Mouse (Mus musculus) neural tube, embryonic 14.5 days (tissue): Measurements from ENCODE around the gene Gm20441. TPM values are rescaled to one million over a fixed set of nuclear protein-coding genes. Genes with fewer than 3 reads are reported as not detected.
"Not testable (repeated sequence)": the region's sequence is repeated elsewhere in the genome, so short reads cannot be mapped to it uniquely, and the experiment has no call there.

Experiments
- ATAC-seq: fragments of 200-750 bp; cut with Nextera tagmentation; 2 replicates; pipeline ENCODE4 v1.8.0; 2017; ENCODE audit warnings: low read depth, mild to moderate bottlenecking, moderate TSS enrichment, moderate library complexity
- H3K27ac ChIP-seq: fragments of 300-500 bp; sonication (generic); 2 replicates; pipeline ENCODE4 v1.5.1; 2014; ENCODE audit warnings: low read depth, mild to moderate bottlenecking, control low read depth, low read length, moderate library complexity, mixed read lengths
- H3K27me3 ChIP-seq: fragments of 300-500 bp; sonication (generic); 2 replicates; pipeline ENCODE4 v1.6.1; 2014; ENCODE audit warnings: low read length; ENCODE audit not compliant: control insufficient read depth, insufficient read depth
- H3K36me3 ChIP-seq: fragments of 300-500 bp; sonication (generic); 2 replicates; pipeline ENCODE4 v1.6.1; 2014; ENCODE audit warnings: low read length, mixed read lengths; ENCODE audit not compliant: control insufficient read depth, insufficient read depth
- H3K4me1 ChIP-seq: fragments of 300-500 bp; sonication (generic); 2 replicates; pipeline ENCODE4 v1.6.1; 2014; ENCODE audit warnings: low read length; ENCODE audit not compliant: control insufficient read depth, insufficient read depth
- H3K4me2 ChIP-seq: fragments of 300-500 bp; sonication (generic); 2 replicates; pipeline ENCODE4 v1.6.1; 2014; ENCODE audit warnings: mild to moderate bottlenecking, low read depth, low read length, control low read depth
- H3K4me3 ChIP-seq: fragments of 300-500 bp; sonication (generic); 2 replicates; pipeline ENCODE4 v1.5.1; 2014; ENCODE audit warnings: low read depth, low read length, control low read depth, mixed read lengths
- H3K9ac ChIP-seq: fragments of 300-500 bp; sonication (generic); replicated peaks from 2 replicates; pipeline ENCODE4 v1.6.1; 2014; ENCODE audit warnings: low read depth, mild to moderate bottlenecking, control low read depth, low read length, mixed read lengths
- H3K9me3 ChIP-seq: fragments of 300-500 bp; sonication (generic); 2 replicates; pipeline ENCODE4 v1.6.1; 2016; ENCODE audit warnings: low read length; ENCODE audit not compliant: control insufficient read depth
- WGBS: fragments of 180-500 bp; shearing (Covaris S2); extraction: QIAGEN DNeasy Blood & Tissue Kit; methylation state at CpG from one replicate; pipeline ENCODE4 v1.1.7; 2014; 5-methylcytosine and 5-hydroxymethylcytosine counted together
- polyA plus RNA-seq: library from polyadenylated mRNA; unstranded; fragments of >200 nt; fragmentation: Nextera tagmentation; extraction: Ambion mirVana; gene quantifications from 2 replicates; pipeline ENCODE4 v1.2.1, GENCODE M21; 2014

The Gm20441 gene
- polyA plus RNA-seq, 1 experiment from 2014 or later = not detected

GRCm38 (mm10) chr10:75772795-75773664, 7.7 kb downstream of the Gm20441 start, which contains the start of gene Ddt:
Gene Ddt, minus strand, starts transcription at chr10:75773414.
- Histone ChIP-seq H3K9me3 (no peaks in the 10 kb centered on the region), H3K27ac (no peak within 1 kb of the TSS), H3K4me2 (peak within 1 kb of the TSS; percentile 99), H3K9ac (peak within 1 kb of the TSS; percentile 56), H3K4me1 (0 out of 2 replicates have a peak, but pooled peaks cover 6% of the 10 kb centered on the region), H3K27me3 (no peaks in the 10 kb centered on the region), H3K36me3 (no peaks in the 10 kb centered on the region), H3K4me3 (peak within 1 kb of the TSS; percentile 44)
- WGBS = 0% methylated on average over 47 of the region's 47 CpGs
- ATAC-seq = peak; percentile 97

GRCm38 (mm10) chr10:75767756-75768155, 13.0 kb downstream of the Gm20441 start:
- not testable (repeated sequence) for H3K27me3 ChIP-seq, H3K27ac ChIP-seq, H3K36me3 ChIP-seq, H3K9ac ChIP-seq, H3K4me3 ChIP-seq, H3K4me2 ChIP-seq, H3K9me3 ChIP-seq, ATAC-seq
- 47% methylated on average over 5 of the region's 5 CpGs for WGBS
- H3K4me1 ChIP-seq = peaks cover 11% of the 10 kb centered on the region

- Histone ChIP-seq H3K27me3 (no peaks in the 10 kb centered on the region), H3K27ac (no peak overlapping the region), H3K36me3 (no peaks in the 10 kb centered on the region), H3K4me3 (no peak overlapping the region), H3K9ac (no peak overlapping the region), H3K9me3 (no peaks in the 10 kb centered on the region), H3K4me2 (no peak overlapping the region), H3K4me1 (peaks cover 9% of the 10 kb centered on the region)
- WGBS = 90% methylated on average over 6 of the region's 6 CpGs
- ATAC-seq = no peak
Measured at GRCm38 (mm10) chr10:75766856-75767255, 13.9 kb downstream of the Gm20441 start.

DNA sequence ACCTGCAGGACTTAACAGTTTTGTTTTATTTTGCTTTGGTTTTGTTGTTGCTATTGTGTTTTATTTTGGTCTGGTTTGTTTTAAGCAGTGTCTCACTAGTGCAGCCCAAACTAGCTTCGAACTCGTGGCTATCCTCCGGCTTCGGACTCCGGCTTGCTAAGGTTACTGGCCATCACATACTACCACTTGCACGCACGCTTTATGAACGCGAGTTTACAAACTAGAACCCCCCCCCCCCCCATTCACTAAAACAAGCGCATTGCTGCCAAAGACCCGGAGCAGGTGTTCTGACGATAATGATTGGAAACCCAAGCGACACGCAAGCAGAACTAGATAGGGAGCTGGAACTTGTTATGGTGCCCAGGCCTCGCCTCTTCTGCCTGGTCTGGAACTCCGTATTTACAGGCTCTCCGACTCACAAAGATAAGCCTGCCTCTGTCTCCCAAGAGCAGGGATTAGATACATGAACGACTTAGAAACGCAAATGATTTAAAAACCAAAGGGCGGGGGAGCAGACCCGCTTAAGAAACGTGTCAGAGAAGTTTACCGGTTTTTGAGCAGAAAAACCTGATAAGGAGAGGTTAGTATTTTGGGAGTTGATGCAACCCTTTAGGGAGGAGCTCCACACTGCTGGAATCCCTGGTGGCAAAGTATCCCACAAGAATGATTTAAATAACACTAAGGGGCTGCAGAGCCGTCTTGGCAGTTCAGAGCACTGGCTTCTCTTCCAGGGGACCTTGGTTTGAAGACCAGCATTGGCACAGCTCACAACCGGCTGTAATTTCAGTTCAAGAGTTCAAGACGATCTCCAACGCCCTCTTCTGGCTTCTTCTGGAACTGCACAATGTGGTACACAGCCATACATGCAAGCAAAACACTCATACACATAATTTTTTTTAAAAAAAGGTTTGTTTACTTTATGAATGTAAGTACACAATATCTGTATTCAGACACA, 16.0 kb downstream of the Gm20441 start:
- peak overlapping the region; percentile 80 for H3K4me3 ChIP-seq
- peak overlapping the region; percentile 35; the same call in 1 of the 2 replicates for H3K9ac ChIP-seq
- H3K36me3 ChIP-seq = no peaks in the 10 kb centered on the region
- H3K4me2 ChIP-seq = peak overlapping the region; percentile 87
- H3K27me3 ChIP-seq = no peaks in the 10 kb centered on the region
- peak; percentile 17 for ATAC-seq
- peak overlapping the region; percentile 25; the same call in 1 of the 2 replicates for H3K27ac ChIP-seq
- 2% methylated on average over 27 of the region's 27 CpGs for WGBS
- no peaks in the 10 kb centered on the region for H3K9me3 ChIP-seq
- peaks cover 9% of the 10 kb centered on the region for H3K4me1 ChIP-seq

- peak within 1 kb of the TSS; percentile 87 for H3K4me2 ChIP-seq
- no peaks in the 10 kb centered on the region for H3K27me3 ChIP-seq
- peaks cover 9% of the 10 kb centered on the region for H3K4me1 ChIP-seq
- H3K9me3 ChIP-seq = no peaks in the 10 kb centered on the region
- H3K4me3 ChIP-seq = peak within 1 kb of the TSS; percentile 80
- WGBS = 1% methylated on average over 59 of the region's 61 CpGs
- peak; percentile 99 for ATAC-seq
- H3K36me3 ChIP-seq = no peaks in the 10 kb centered on the region
- peak within 1 kb of the TSS; percentile 56; the same call in 1 of the 2 replicates for H3K27ac ChIP-seq
- H3K9ac ChIP-seq = peak within 1 kb of the TSS; percentile 71
Measured at GRCm38 (mm10) chr10:75763682-75764518, 16.9 kb downstream of the Gm20441 start, which contains the start of gene Cabin1. Gene Cabin1, minus strand, starts transcription at chr10:75764341.

DNA sequence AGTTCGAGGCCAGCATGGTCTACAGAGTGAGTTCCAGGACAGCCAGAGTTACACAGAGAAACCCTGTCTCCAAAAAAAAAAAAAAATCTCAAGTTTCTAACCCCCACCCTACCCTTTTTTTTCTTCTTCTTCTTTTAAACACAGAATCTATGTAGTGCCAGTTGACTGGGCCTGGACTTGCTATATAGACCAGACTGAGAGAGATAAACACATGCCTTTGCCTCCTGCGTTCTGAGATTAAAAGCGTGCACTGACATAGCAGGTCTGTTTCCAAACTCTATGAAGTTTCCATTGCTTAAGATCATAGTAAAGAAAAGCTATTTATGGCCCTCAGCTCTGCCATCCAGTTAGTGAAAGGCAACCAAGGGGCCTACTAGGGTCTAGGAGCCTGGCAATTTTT, 18.3 kb downstream of the Gm20441 start:
- H3K4me1 ChIP-seq = peaks cover 9% of the 10 kb centered on the region
- no peak for ATAC-seq

GRCm38 (mm10) chr10:75760311-75760710, 20.4 kb downstream of the Gm20441 start:
- Histone ChIP-seq H3K27ac (no peak overlapping the region), H3K9ac (no peak overlapping the region), H3K36me3 (no peaks in the 10 kb centered on the region), H3K4me1 (peaks cover 9% of the 10 kb centered on the region), H3K4me3 (no peak overlapping the region), H3K27me3 (no peaks in the 10 kb centered on the region), H3K4me2 (no peak overlapping the region), H3K9me3 (no peaks in the 10 kb centered on the region)
- ATAC-seq = no peak
- WGBS = over 99% methylated on average over 3 of the region's 3 CpGs

More for the DNA sequence above, 18.3 kb downstream of the Gm20441 start:
- no peaks in the 10 kb centered on the region for H3K27me3 ChIP-seq
- no peaks in the 10 kb centered on the region for H3K36me3 ChIP-seq
- no peak overlapping the region for H3K4me3 ChIP-seq
- H3K27ac ChIP-seq = no peak overlapping the region
- no peak overlapping the region for H3K4me2 ChIP-seq
- no peaks in the 10 kb centered on the region for H3K9me3 ChIP-seq
- 97% methylated on average over 3 of the region's 3 CpGs for WGBS
- H3K9ac ChIP-seq = no peak overlapping the region

- no peaks in the 10 kb centered on the region for H3K27me3 ChIP-seq
- no peaks in the 10 kb centered on the region for H3K9me3 ChIP-seq
- no peak overlapping the region for H3K4me2 ChIP-seq
- ATAC-seq = no peak
- no peak overlapping the region for H3K27ac ChIP-seq
- H3K4me3 ChIP-seq = no peak overlapping the region
- WGBS = 97% methylated on average over 11 of the region's 11 CpGs
- no peak overlapping the region for H3K9ac ChIP-seq
- H3K36me3 ChIP-seq = peaks cover 21% of the 10 kb centered on the region
- H3K4me1 ChIP-seq = no peaks in the 10 kb centered on the region
Measured at GRCm38 (mm10) chr10:75756719-75757118, 24.0 kb downstream of the Gm20441 start.
